Mouse (Mus musculus) heart, postnatal 36 days (tissue): ENCODE results near the gene Ccdc120. TPM values are rescaled to one million over a fixed set of nuclear protein-coding genes. Genes with fewer than 3 reads are reported as not detected.
"Not testable (repeated sequence)": the region's sequence is repeated elsewhere in the genome, so short reads cannot be mapped to it uniquely, and the experiment has no call there.

Experiments
- DNase-seq, 2 experiments: peaks; one replicate each; pipeline ENCODE4 v3.0.0; 2021 to 2022
- intact Hi-C: fragments of 180-260 bp; cut with DNase I; formaldehyde crosslinking; loops from one replicate; pipeline ENCODE4 v1.15.1; 2025
- total RNA-seq, 2 experiments: library from RNA; stranded (reverse); gene quantifications; 2 replicates each; pipeline ENCODE4 v1.2.3; 2021

Gene Ccdc120
- total RNA-seq, 2 experiments from 2014 or later: 0.42 to 1.8 TPM

DNA sequence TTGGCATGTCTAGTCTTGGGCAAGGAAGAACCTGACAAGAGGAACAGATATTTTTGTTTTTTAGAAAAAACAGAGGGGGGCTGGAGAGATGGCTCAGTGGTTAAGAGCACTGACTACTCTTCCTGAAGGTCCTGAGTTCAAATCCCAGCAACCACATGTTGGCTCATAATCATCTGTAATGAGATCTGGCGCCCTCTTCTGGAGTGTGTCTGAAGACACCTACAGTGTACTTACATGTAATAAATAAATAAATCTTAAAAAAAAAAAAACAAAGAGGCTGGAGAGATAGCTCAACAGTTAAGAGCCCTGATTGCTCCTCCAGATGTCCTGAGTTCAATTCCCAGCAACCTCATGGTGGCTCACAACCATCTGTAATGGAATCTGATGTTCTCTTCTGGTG is 34.6 kb downstream of the Ccdc120 start:
- DNase-seq, intact Hi-C loops: not testable (repeated sequence)

DNA sequence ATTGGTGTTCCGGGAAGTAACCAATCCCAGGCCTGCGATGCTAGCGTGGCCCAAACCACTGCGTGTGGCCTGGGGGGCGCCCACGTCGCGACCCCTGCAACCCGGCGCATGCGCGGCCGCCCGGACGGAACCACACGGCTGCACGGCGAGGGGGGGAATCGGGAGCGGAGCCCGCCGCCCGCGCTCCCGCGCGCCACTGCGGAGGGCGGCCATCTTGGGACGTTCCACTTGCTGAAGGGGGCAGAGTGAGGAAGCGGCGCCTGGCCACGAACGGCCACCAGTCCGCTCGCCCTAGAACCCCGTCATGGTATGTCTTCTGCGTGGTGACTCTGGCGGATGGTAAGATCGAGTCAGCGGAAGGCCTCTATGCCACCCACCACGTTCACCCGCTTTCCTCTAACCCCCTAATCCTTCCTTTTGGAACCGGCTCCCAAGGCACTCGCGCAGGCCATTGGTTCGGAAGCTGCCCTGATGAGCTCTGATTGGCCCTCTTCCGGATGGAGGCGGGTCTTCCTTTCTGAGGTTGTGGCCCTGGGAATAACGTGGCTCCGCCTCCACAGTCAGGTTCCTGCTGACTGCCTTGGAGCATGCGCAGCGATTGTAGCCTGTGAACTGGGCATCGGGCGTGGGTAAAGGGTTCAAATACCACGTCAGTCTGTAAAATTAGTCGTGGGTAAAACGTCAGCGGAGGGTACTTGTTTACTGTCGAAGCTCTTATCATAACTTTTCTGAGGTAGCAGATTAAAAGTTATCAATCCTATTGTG is 36.4 kb downstream of the Ccdc120 start, which contains the start of gene Wdr45:
TSS of gene Wdr45 (plus strand) at position 199 of the 765 bp plus-strand sequence.
- intact Hi-C loops: not testable (repeated sequence)
- DNase-seq: peak; percentile 86 to 89

DNA sequence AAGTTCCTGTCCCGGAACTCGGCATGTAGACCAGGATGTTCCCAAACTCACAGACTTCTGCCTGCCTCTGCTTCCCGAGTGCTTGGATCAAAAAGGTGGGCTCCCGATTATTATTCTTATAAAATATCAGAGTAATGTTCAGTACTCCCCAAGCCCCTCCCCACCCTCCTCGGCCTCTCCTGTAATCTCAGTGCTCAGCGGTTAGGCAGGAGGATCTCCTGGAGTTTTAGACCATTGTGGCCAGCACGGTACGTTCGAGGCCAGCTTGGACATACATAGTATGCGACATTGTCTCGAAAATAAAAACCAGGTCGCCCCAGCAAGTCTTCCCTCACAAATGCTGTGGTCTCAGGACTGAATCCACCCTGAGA is 37.0 kb downstream of the Ccdc120 start:
- DNase-seq, intact Hi-C loops: not testable (repeated sequence)

DNA sequence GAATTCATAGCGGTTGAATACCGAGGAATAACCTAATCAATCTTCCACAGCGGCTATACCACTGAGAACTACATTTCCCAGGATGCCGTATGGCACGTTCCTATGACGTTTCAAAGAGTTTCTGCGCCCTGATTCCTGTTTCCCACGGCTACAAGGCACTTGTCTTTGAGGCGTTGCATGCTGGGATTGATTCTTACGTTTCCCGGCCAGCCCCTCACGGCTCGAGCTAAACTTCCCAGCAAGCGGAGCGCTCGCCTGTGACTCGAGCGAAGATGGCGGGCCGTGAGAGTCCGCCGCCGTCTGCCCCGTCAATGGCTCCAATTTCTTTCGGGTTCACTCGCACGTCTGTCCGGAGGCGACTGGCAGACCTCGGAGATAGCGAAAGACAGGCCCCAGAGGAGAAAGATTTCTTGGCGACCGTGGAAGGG is 53.7 kb downstream of the Ccdc120 start, which contains the start of gene Gpkow:
TSS of gene Gpkow (plus strand) at position 178 of the 428 bp plus-strand sequence.
- peak; percentile 71 to 72 for DNase-seq
- intact Hi-C loops: loop anchor here (5.0 to 10.0 kb wide), 3 partner anchors 90 to 372 kb away; partner anchors contain the start of genes Cacna1f, Ccdc22, Foxp3 and Ppp1r3f

DNA sequence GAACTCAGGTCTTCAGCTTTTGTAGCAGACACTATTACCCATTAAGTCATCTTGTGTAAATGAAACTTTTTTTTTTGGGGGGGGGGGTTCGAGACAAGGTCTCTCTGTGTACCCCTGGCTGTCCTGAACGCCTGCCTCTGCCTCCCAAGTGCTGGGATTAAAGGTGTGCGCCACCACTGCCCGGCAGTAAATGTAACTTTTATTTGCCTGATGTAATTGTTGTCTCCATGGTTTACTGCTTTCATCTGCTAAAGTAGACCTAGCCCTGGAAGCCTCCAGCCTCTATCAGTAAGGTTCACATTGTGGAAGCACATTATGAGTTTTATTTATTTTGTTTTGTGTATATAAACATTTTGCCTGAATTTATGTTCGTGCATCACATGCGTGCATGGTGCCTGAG is 54.2 kb downstream of the Ccdc120 start:
- intact Hi-C loops: loop anchor here (5.0 to 10.0 kb wide), 3 partner anchors 89 to 372 kb away; partner anchors contain the start of genes Cacna1f, Ccdc22, Foxp3 and Ppp1r3f
- no peak for DNase-seq

DNA sequence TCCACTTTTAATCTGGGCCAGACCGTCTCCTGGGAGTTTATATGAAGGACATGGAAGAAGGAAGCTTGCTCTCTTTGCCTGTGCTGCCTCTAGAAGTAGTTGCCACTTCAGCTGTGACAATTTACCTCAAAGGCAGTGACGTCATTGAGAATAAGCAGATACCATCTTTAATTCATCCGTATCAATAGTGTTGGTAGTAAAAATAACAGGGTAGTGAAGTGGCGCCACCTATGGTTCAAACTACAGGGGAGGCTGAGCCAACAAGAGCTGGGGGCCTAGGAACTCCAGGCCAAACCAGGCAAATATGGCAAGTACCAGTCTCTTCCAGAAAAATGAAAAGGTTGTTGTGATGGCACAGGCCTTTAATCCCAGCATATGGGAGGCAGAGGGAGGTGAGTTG is 57.8 kb downstream of the Ccdc120 start:
- intact Hi-C loops: loop anchor here (2.0 to 10.0 kb wide), 4 partner anchors 46 to 368 kb away; partner anchors contain the start of genes Foxp3 and Ppp1r3f
- DNase-seq: peak in 1 of 2 experiments; percentile 29

DNA sequence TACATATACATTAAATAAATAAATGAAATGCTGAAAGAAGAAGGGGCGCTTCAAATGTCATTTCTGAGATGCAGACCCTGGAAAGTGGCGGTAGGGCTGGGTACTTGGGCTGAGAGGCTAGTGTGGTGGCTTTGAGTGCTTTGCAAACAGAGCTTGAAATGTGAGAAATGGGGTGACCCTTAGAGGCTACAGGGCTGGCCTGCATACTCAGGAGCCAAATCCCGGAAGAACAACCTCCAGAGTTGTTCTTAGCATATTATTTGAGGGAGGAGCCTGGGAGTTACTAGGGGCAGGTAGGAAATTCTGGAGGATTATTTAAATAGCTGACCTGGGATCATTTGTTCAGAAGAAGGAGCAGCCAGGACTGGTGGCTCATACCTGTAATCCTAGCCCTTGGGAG is 60.2 kb downstream of the Ccdc120 start:
- intact Hi-C loops: loop anchor here (5.0 to 10.0 kb wide), 3 partner anchors 43 to 366 kb away; partner anchors contain the start of genes Foxp3 and Ppp1r3f
- no peak for DNase-seq

DNA sequence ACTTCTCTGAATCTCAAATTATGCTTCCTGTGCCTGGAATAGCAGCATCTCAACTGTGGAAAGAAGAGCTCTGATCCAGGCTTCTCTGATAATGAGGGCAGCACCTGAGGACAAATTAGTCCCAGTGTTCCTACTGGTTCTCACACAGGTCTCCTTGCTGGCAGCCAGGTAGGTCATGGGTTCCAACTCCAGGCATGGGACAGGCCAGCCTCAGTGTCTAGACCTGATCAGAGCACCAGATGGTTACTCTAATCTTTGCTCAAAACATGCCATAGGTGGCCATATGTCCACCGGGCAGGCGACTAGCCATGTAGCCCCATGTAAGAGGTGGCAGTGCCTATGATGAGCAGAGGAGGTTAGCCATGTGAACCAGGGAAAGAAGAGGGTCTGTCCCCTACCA is 62.4 kb downstream of the Ccdc120 start:
- DNase-seq: no peak
- intact Hi-C loops: no loop called here

Other genes with a start within 250 kb of the Ccdc120 start
- not detected for gene Foxp3, start 177.3 kb downstream of the Ccdc120 start, total RNA-seq
- gene Ppp1r3f, start 176.6 kb downstream of the Ccdc120 start, total RNA-seq: 1 to 10 TPM; 2.0 to 3.0 TPM
- 10 to 100 TPM; 10.8 to 10.9 TPM for gene Ccdc22, start 145.4 kb downstream of the Ccdc120 start, total RNA-seq
- gene Cacna1f, start 143.8 kb downstream of the Ccdc120 start, total RNA-seq: not detected
- 1 to 10 TPM; 1.0 to 2.6 TPM for gene Syp, start 112.4 kb downstream of the Ccdc120 start, total RNA-seq
- 10 to 100 TPM; 17.0 to 26.0 TPM for gene Prickle3, start 93.6 kb downstream of the Ccdc120 start, total RNA-seq
- 10 to 100 TPM; 48.4 to 62.1 TPM for gene Plp2, start 79.5 kb downstream of the Ccdc120 start, total RNA-seq
- 10 to 100 TPM; 25.2 to 33.2 TPM for gene Magix, start 69.7 kb downstream of the Ccdc120 start, total RNA-seq
- 10 to 100 TPM; 19.1 to 21.4 TPM for gene Gpkow, start 53.8 kb downstream of the Ccdc120 start, total RNA-seq
- gene Wdr45, start 36.6 kb downstream of the Ccdc120 start, total RNA-seq: 10 to 100 TPM; 46.3 to 55.4 TPM
- gene Gm45208, start 28.7 kb downstream of the Ccdc120 start, total RNA-seq: under 1 TPM in 1 of 2 experiments, not detected in 1; 0.68 TPM
- gene Praf2, start 22.5 kb downstream of the Ccdc120 start, total RNA-seq: 1 to 10 TPM; 5.4 to 5.7 TPM
- 10 to 100 TPM; 14.3 to 17.3 TPM for gene Tfe3, start 11.7 kb upstream of the Ccdc120 start, total RNA-seq
- gene Gripap1, start 38.9 kb upstream of the Ccdc120 start, total RNA-seq: 10 to 100 TPM; 25.1 to 25.4 TPM
- gene Kcnd1, start 71.4 kb upstream of the Ccdc120 start, total RNA-seq: under 1 TPM; 0.19 to 0.28 TPM
- 10 to 100 TPM; 26.1 to 27.8 TPM for gene Otud5, start 90.5 kb upstream of the Ccdc120 start, total RNA-seq
- 1 to 10 TPM; 2.4 to 3.3 TPM for gene Pim2, start 127.4 kb upstream of the Ccdc120 start, total RNA-seq
- 10 to 100 TPM; 13.2 to 16.7 TPM for gene Slc35a2, start 133.1 kb upstream of the Ccdc120 start, total RNA-seq
- 10 to 100 TPM; 22.2 to 22.4 TPM for gene Pqbp1, start 148.4 kb upstream of the Ccdc120 start, total RNA-seq
- 10 to 100 TPM; 44.5 to 49.0 TPM for gene Timm17b, start 148.5 kb upstream of the Ccdc120 start, total RNA-seq
- not detected for gene Gm10491, start 156.9 kb upstream of the Ccdc120 start, total RNA-seq
- not detected for gene Gm10490, start 158.6 kb upstream of the Ccdc120 start, total RNA-seq
- gene Pcsk1n, start 168.9 kb upstream of the Ccdc120 start, total RNA-seq: under 1 TPM in 1 of 2 experiments, not detected in 1; 0.25 TPM
- gene Eras, start 177.7 kb upstream of the Ccdc120 start, total RNA-seq: not detected
- 10 to 100 TPM; 11.1 to 11.8 TPM for gene Hdac6, start 197.0 kb upstream of the Ccdc120 start, total RNA-seq
- under 1 TPM in 1 of 2 experiments, not detected in 1; 0.14 TPM for gene Gata1, start 227.2 kb upstream of the Ccdc120 start, total RNA-seq